Mouse (Mus musculus) urinary bladder, postnatal 14 days (tissue): ENCODE results near the gene Tenm4.

Experiments
- DNase-seq: peaks from one replicate; pipeline ENCODE4 v3.0.0; 2021; ENCODE audit warnings: low spot score

The Tenm4 gene

DNA sequence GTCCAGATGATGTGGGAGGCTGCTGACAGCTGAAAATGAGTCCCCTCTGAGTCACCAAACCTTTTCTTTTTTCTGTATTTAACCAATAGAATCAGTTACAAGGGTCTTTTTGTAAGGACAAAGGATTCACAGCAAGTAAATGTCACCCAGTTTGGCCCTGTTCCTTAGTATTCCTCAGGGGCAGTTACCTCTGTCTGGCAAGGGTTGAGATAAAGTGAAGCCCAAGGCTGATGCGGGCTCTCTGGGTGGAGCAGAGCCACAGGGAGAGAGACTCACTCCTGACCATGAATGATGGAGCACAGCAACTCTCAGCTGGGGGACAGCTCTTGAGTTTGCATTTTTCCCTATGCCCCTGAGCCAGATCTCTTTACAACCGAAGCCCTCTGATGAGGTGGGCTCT lies 681.7 kb downstream of the Tenm4 start:
- no peak for DNase-seq

DNA sequence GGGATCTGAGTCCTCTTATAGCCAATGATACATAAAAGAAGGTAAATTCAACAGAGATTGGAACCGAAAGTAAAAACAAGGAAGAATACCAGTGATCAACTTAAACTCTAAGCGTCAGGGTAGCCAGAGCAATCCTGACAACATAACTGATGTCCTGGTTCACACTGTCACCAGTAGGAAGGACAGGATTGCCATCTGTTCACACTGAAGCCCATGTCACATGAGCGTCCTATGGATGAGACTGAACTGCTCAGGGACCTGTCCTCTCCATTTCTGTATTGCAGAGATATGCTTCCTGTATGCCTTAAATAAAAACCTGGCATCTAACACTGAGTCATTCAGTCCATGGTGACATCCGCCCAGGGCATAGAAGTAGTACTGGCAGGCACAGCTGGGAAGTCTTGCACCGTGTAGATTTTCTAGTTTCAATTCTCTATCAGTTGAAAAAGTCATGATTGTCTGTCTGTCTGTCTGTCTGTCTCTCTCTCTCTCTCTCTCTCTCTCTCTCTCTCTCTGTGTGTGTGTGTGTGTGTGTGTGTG lies 684.9 kb downstream of the Tenm4 start:
- no peak for DNase-seq

DNA sequence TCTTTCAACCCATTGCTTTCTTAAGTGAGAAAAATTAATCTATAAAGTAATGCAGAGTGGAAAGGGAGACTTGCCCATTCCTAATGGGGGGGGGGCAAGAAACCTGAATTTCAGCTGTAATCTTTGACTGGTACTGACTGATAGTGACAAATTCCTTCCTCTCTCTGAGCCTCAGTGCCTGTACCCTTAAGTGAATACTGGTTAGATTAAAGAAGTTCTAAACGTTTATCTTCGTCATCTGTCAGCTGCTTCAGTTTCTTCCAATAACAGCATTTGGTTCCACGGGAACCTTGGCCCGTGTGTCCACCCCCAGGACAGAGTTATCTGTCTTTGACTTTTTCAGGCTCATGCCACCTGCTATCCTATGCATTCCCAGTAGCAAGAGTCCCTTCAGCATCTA lies 685.5 kb downstream of the Tenm4 start:
- DNase-seq = no peak

DNA sequence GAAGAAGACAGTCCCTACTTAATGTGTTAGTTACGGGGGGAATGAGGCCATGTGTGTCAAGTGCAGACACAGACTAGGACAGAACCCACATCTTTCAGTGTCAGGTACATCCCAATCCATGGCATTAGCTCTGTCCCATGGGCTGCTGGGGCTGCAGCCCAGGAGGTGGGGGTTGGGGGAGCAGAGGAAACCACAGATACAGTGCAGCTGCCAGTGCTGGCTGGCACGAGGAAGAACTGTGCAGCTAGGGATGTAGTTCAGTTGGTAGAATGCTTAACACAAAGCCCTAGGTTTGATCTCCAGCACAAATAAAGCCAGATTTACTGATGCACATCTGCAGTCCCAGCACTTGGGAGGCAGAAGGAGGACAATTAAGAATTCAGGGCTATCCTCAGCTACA lies 688.0 kb downstream of the Tenm4 start:
- no peak for DNase-seq

DNA sequence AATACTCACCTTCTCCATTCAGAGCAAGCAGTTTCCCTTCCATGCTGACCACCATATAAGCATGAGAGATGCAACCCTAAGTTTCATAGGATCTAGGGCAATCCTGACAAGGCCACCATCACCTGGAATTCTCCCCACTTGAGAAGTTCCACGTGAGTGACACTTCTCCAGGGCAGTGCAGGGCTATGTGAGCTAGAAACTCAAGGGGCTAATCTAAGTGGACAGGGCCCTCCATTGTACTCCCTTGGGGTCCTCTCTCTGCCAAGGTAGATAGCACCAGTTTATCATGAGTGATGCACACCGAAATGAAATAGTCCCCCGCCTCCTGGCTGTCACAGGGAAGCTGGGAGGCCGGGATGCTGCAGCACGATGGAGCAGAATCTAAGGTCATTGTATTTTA lies 688.6 kb downstream of the Tenm4 start:
- DNase-seq = no peak

DNA sequence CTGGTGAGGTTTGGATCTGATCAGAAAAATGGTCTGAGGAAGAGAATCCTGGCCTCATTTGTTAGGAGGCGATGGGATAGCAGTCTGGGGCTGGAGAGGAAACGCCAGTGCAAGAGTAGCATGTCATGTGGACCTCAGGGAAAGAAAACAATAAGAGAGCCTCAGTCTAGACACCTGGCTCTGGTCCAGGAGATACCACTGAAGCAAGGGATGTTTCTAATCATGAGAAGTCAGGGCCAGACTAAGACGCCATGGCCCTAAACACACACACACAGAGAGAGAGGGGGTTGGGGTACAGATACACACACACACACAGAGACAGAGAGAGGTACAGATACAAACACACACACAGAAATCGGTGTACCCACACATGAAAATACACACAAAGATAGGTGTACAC lies 689.6 kb downstream of the Tenm4 start:
- DNase-seq = no peak

DNA sequence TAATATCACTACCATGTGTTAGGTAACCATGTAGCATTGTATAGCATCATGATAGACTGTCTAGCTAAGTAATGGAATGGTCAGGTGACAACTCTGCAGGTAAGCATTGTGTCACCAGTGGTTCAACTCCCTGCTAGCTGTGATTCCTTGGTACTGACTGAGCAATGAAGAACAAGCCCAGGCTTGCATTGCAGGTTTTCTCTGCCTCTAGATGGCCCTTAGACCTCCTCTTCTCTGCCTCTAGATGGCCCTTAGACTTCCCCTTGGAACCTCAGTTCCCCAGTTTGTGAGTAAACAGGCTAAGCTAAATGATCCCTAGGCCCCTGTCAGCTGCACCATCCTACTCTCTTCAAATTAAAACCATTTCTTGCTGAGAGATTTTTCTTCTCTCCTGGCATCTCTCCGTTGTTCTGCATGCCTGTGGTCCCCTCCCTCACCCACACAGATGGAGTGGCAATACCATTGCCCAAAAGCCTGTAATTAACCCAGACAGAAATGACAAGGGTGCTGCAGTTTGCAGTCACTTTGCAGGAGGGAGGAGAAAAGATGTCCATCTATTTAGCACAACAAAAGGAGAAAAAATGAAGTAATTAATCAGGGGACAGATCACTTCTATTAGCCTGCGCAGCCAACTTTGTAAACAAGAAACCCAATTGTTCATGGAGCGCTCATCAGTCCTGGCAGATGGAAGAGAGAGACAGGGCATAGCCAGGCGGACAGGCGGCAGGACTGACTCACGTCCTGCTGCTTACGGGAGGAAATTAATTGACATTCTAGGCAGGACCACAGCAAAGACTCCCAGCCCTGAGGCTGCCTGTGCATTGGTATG lies 694.1 kb downstream of the Tenm4 start:
- no peak for DNase-seq

DNA sequence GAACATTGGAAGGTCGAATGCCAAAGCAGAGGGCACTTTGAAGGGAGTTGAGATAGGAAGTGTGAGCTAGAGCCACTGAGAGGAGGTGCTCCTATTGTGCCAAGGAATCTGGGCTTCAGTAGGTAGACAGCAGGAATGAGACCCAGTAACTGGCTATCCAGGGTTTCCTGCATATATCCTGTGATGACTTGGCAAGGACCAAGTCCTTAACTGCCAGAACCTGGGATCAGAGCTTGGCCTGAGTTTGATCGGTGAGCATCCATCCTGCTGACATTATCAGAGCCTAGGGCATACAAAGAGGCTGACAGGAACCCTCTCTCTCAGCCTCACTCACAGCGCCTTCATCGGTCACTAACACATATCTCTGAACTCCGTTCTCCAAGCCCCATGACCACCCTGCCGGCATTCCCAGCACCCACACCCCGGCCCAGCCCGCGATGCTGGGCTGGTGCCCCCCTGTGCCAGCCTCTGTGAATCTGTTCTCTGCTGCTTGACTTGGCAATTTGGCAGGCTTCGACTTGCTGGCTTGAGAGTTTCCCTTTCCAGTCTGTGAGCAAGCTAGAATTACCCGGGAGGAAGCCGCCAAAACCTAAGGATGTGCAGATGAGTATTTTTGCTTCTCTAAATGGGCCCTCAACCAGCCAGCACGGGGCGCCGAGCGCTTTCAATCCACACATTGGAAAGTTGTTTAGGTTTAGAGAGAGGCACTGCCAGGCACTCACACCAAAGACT lies 698.2 kb downstream of the Tenm4 start:
- no peak for DNase-seq

DNA sequence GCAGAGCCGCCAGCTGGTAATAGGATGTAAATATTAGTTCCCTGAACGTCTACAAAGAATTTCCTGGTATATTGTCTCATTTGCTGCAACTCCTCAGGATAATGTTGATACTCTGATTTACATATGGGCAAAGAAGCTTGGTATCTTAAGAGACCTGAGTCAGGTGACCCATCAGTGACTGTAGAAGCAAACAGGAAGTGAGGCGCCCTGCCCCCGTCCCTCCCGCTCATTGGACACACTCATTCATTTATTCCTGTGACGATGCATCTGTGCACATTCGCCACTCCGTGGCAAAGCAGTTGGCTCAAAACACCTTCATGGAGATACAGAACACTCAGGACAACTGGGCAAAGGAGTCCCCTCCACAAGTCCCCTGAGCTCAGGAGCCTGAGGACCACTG lies 699.4 kb downstream of the Tenm4 start:
- no peak for DNase-seq

DNA sequence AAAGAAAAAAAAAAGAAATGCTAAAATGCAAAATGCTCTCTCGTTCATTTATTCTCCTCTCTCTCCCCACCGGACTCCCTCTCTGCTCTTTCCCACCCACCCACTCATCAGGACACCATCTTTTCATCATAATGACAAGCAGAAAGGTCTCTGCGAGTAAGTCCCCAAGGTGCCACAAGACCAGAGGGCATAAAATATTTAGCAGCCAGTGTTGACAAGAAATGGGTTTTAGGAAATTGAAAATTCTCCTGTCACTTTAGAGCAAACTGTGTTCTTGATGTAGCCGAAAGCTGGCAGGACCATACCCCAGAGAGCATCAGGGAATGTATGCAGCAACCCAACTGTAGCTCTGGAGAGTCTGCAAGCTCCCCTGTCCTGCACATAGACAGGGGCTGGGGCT lies 700.0 kb downstream of the Tenm4 start:
- no peak for DNase-seq

DNA sequence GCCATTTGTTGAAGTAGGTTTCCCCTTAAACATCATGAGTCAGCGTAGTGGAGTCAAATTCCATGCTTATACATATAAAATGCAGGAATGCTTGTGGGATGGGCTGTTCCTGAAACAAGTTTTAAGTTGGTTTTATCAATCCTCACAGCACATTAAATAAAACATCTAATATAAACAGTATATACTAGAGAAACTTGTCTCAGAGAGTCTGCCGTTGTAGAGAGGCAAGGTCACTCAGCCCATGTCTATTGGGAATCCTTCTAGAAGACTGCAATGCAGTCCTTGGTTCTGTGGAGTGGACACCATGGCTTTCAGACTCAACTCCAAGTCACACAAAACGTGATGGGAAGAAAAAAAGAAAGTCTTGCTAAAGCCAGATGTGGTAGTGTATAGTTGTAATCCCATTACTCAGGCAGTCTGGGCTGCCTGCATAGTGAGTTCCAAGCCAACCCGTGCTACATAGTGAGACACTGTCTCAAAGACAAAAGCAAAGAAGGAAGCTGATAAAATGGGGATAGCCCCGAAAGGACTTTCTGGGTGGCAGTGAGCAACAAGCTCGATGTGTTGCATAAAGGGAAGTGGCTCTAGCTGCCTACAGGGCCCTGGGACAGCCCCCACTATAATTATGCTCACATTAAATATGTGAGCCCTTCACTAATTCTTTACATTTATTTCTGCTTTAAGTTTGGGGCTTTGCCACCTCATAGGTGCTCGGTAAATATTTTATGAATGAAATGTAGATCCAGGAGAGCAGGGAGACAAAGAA lies 707.6 kb downstream of the Tenm4 start:
- no peak for DNase-seq

DNA sequence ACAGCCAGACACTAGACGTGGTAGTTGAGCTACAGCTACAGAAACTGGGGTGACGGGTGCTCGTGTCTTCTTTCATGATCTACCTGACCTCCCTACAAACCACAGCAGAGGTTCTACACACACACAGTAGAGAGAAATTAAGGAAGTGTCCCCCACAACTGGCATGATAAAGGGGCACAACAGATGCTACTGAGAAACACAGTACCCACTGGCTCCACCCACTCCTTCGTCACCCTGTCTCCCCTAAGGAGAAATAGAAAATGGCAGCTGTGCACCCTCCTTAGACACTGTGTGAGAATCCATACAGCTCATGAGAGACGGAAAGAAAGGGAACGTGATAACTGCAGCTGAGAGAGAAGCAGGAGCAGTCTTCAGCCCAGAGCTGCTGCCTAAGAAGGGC lies 708.5 kb downstream of the Tenm4 start:
- no peak for DNase-seq

DNA sequence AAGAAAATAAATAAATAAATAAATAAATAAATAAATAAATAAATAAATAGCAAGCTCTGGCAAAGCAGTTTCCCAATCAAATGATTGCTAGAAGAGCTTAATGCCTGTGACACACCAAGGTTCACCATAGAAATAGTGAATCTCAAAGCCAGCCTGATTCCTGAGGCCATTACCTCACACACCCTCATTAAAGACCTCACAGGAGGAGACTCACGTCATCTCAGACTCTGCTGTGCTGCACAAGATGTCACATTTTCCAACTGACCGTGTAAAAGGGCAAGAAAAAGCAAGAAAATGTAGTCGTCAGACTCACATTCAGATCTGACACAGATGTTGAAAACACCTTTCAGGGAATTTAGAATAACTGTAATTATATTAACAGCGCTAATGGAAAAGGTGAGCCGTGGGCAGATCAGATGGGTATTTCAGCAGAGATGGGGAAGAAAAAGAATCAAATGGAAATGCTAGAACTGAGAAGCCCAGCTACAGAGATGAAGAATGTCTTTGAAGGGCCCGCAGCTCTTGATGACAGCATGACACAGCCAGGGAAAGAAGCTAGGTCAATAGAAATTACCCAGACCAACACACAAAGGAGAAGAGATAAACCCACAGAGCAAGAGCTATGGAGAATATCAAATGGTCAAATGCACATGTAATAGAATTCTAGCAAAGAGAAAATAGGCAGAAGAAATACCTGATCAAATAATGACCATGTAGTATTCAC lies 709.3 kb downstream of the Tenm4 start:
- no peak for DNase-seq

DNA sequence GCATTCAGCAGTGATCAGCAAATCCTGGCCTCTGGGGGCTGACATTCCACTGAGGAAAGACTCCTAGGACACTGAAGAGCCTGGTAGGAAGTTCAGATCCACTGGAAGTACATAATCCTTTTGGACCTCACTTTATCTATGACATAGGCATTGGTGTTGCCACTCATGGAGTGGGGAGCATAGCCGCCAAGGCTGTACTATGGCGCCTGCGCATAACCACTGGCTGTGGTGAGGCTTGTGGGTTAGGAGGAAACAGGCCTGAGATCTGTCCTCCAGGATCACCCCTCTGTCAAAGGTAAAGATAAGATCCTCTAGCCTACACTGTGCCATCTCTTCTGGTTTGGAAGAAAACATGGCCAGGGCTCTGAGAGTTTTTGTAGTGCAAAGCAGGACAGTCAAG lies 712.3 kb downstream of the Tenm4 start:
- DNase-seq = no peak

DNA sequence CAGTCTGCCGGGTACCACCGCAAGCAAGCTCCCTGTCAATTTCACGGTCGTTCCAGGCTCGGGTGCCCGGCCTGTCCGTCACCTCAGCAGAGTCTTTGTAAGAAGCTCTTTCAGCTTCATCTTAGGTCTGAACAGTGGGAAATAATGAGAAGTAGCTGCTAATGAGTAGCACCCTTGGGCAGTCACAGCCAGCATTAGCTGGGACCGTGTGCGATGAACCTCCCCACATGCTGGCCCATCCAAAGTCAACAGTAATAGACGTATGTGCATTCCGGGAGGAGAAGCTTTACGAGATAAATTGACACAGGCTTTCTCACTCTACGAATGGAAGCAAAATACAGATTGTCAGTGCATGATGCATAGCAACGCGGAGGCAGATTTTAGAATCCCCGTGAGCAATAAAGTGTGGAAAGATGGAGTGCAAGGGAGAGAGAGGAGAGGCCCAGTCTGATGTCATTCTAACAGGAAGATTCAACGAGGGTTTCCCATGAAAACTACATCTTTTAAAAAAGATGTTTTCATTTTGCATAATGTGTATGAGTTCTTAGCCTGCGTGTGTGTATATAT lies 716.1 kb downstream of the Tenm4 start:
- DNase-seq = no peak

DNA sequence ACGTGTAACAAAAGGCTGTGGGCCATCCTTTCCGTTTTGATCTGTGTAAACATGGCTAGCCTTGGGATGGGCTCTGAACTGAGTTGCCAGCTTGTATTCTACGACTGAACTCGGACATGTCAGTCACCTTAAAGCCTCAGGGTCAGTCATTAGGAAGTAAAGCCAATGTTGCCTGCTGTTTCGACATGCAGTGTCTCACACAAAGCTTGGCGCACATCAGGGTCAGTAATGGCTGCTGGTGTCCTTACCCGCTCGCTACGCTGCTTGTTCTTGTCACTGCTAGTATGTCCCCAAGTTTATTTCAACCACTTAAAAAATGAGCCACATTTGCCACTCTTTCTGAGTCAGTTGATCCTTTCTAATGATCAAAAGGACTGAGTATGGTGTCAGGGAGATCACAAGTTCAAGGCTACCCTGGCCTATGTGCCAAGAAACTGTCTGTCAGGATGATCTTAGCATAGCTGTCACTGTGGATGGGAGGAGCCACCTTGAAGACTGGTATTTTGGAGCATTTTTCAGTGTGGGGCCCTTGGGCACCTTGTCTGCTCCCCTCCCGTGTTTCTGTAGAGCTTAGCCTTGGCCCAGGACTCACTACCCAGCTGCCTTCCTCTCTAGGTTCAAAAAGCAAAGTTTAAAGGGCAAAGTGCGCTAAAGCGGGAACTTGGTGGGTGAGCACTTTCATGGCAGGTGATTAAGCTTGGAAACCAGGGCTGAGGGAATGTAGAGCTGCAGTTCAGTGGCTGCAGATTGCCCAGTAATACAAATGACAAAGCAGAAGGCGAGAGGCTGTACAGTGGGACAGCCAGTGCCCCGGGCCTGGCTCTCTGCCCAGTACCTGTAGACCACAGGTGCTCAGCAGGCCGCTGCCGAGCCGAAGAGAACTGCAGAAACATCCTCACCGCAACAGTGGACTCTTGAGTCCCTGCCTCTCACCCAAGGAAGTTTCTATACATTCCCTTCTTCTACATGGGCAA lies 718.3 kb downstream of the Tenm4 start:
- no peak for DNase-seq

DNA sequence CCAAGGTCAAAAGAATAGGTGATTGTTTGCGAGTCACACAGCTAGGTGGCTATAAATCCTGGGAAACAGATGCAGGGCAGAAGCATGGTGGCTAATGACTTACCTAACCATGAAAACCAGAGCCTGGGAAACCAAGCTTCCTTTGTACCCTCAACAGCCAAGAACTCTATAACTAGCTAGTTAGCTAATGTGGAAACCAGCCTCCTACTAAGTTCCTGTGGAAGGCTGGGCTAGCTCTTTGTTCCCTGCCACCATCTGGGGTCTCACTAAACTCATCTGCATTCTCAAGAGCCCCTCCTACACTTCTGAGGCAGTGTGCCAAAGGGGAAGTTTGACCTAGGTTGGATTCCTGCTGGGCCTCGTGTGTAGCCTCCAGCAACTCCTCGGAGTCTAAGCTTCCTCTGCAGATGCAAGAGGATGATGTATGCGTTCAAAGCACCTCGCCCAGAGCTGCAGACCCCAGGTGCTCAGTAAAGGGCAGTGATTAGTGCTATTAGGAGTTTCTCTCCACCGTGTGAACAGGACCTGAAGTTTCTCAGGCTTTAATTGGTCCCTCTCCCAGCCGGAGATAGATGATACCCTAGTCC lies 719.1 kb downstream of the Tenm4 start:
- DNase-seq = no peak

DNA sequence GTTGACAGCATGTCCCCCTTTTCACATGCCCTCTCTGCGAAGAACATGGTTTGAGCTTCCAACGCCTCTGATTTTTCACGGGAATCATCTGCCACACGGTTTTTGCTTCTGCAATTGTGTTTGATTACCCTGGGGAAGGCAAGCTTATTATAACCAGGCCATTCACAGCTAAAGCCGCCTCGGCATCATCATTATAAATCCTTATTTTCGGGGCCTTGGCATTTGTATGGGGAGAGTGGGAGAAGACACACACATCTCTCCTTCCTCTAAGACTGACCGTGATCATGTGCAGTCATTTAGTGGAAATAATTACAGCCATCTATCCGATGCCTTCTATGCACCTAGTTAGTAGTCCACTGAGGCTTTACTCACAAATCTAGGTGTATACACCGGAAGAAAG lies 719.9 kb downstream of the Tenm4 start:
- no peak for DNase-seq

DNA sequence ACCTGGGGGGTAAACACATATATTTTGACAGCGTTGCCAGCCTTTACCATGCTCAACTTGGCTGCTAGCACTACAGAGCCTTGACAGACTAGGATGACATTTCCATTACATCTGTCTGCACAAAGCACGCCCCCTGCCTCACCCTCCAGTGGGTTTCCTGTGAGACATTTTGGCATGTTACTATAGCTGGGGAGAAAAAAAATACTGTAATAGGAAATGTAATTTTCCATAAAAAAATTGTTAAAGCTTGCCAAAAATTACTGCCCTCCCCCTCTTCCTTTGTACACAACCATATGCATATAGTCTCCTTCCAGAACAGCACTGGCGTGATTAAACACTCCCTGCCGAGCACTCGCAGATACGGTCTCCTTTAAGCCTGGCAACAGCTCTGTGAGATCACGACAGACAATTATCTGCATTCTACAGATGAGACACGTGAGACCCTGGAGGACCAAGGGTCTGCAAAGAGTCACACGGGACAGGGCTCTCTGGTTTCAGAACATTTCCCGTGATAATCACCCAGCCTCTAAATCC lies 728.1 kb downstream of the Tenm4 start:
- no peak for DNase-seq

DNA sequence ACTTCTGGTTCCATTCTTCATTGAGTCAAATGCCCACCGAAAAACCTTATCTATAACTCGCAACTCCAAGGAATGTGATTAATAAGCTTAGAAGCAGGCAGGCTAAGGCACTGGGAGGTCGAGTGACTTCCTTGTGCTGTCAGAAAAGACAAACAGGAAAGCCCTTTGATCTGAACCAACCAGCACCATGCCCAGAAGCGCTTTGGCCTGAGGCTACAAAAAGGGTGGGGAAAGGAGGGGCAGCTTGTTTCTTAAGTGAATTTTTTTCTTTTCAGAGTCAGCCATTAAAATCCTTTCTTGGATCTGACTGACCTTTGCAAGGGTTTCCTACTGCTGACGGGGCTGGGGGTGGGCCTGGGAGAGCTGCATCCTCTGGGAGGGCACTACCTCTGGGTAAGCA lies 731.1 kb downstream of the Tenm4 start:
- DNase-seq = no peak
